Mouse (Mus musculus) midbrain, embryonic 13.5 days (tissue): ENCODE measurements at regions not wholly inside any gene's neighbourhood (a gene's known extent, or its start where the extent isn't known, plus 50 kb on each side); places are given as distances from the start of the nearest gene placed in this dataset.

Source experiments
- ATAC-seq: fragments of 200-750 bp; cut with Nextera tagmentation; 2 replicates; pipeline ENCODE4 v1.8.0; 2017; ENCODE audit warnings: mild to moderate bottlenecking, moderate TSS enrichment, moderate library complexity
- H3K27ac ChIP-seq: fragments of 300-500 bp; sonication (generic); 2 replicates; pipeline ENCODE4 v1.5.1; 2015; ENCODE audit warnings: inconsistent platforms, mild to moderate bottlenecking, moderate library complexity
- H3K27me3 ChIP-seq: fragments of 300-500 bp; sonication (generic); 2 replicates; pipeline ENCODE4 v1.6.1; 2015; ENCODE audit warnings: mild to moderate bottlenecking, inconsistent platforms
- H3K36me3 ChIP-seq: fragments of 300-500 bp; sonication (generic); 2 replicates; pipeline ENCODE4 v1.6.1; 2015; ENCODE audit warnings: mild to moderate bottlenecking, inconsistent platforms
- H3K4me1 ChIP-seq: fragments of 300-500 bp; sonication (generic); replicated peaks from 2 replicates; pipeline ENCODE4 v1.6.1; 2015; ENCODE audit warnings: inconsistent platforms
- H3K4me2 ChIP-seq: fragments of 300-500 bp; sonication (generic); replicated peaks from 2 replicates; pipeline ENCODE4 v1.6.1; 2015; ENCODE audit warnings: moderate library complexity, mild to moderate bottlenecking, inconsistent platforms
- H3K4me3 ChIP-seq: fragments of 300-500 bp; sonication (generic); replicated peaks from 2 replicates; pipeline ENCODE4 v1.5.1; 2015; ENCODE audit warnings: mild to moderate bottlenecking, inconsistent platforms
- H3K9ac ChIP-seq: fragments of 300-500 bp; sonication (generic); replicated peaks from 2 replicates; pipeline ENCODE4 v1.6.1; 2015; ENCODE audit warnings: mild to moderate bottlenecking, inconsistent platforms
- H3K9me3 ChIP-seq: fragments of 300-500 bp; sonication (generic); 2 replicates; pipeline ENCODE4 v1.6.1; 2016; ENCODE audit warnings: mild to moderate bottlenecking, inconsistent platforms
- WGBS: fragments of 180-500 bp; shearing (Covaris S2); methylation state at CpG from one replicate; pipeline ENCODE4 v1.1.7; 2015; 5-methylcytosine and 5-hydroxymethylcytosine counted together

GRCm38 (mm10) chr3:147458115-147458514 lies 605.9 kb downstream of the Ttll7 start:
- no peaks in the 10 kb centered on the region for H3K36me3 ChIP-seq
- no peaks in the 10 kb centered on the region for H3K9me3 ChIP-seq
- no peak overlapping the region for H3K4me3 ChIP-seq
- no peak overlapping the region for H3K27ac ChIP-seq
- peaks cover 9% of the 10 kb centered on the region; the same call in 1 of the 2 replicates for H3K4me1 ChIP-seq
- 32% methylated on average over 4 of the region's 4 CpGs for WGBS
- H3K27me3 ChIP-seq: no peaks in the 10 kb centered on the region
- no peak for ATAC-seq
- no peak overlapping the region for H3K4me2 ChIP-seq
- no peak overlapping the region for H3K9ac ChIP-seq

GRCm38 (mm10) chr3:147479890-147480289 lies 627.7 kb downstream of the Ttll7 start:
- WGBS: 83% methylated on average over 1 of the region's 1 CpGs
- H3K27me3 ChIP-seq: no peaks in the 10 kb centered on the region
- no peak for ATAC-seq
- no peaks in the 10 kb centered on the region for H3K36me3 ChIP-seq
- H3K9ac ChIP-seq: no peak overlapping the region
- no peak overlapping the region for H3K4me2 ChIP-seq
- H3K27ac ChIP-seq: no peak overlapping the region
- no peak overlapping the region for H3K4me3 ChIP-seq
- no peaks in the 10 kb centered on the region for H3K4me1 ChIP-seq
- no peaks in the 10 kb centered on the region for H3K9me3 ChIP-seq
